Comparison of ENCODE assay signal across 31 mouse cellular contexts in genomic region chr2:72988945-72989344, GRCm38 (mm10). TPM values are rescaled to one million over a fixed set of nuclear protein-coding genes. Genes with fewer than 3 reads are reported as not detected.
"Had no signal": no experiment of that assay in that cellular context is flagged by ENCODE, and none has a peak within 500 bp of the region (broad histone marks: within the 10 kb centered on the region; RNA-seq: fewer than 3 reads in every experiment).

No protein-coding gene starts in this region.

RNA-seq across cellular contexts. Expression of gene Gm11084, which starts 2.4 kb away (rescaled TPM):
- total RNA-seq: common myeloid progenitor, adult 5-6 weeks; forebrain, postnatal 0 days; gastrocnemius, adult 18-20 months; gastrocnemius, adult 2 months; gastrocnemius, adult 8-10 months; gastrocnemius, postnatal 10 days; gastrocnemius, postnatal 14 days; gastrocnemius, postnatal 25 days; gastrocnemius, postnatal 36 days; gastrocnemius, postnatal 4 days; granulocyte monocyte progenitor cell, adult 5-6 weeks; heart, adult 18-20 months; heart, adult 2 months; heart, adult 8-10 months had no signal
- polyA plus RNA-seq: cortical plate, adult 2 months; embryonic facial prominence, embryonic 10.5 days; embryonic facial prominence, embryonic 11.5 days; embryonic facial prominence, embryonic 12.5 days; embryonic facial prominence, embryonic 13.5 days; embryonic facial prominence, embryonic 14.5 days; embryonic facial prominence, embryonic 15.5 days; erythroblast, embryonic 14.5 days; forebrain, embryonic 10.5 days; forebrain, embryonic 11.5 days; forebrain, embryonic 12.5 days; forebrain, embryonic 13.5 days; forebrain, embryonic 14.5 days; forebrain, embryonic 15.5 days; forebrain, embryonic 16.5 days; forebrain, postnatal 0 days; frontal cortex, adult 2 months; gonadal fat pad, adult 2 months; heart, adult 2 months had no signal
